Mouse (Mus musculus) stomach, embryonic 15.5 days (tissue): Measurements from ENCODE around the gene Glra3. TPM values are rescaled to one million over a fixed set of nuclear protein-coding genes. Genes with fewer than 3 reads are reported as not detected.

ENCODE experiments used
- ATAC-seq: fragments of 200-750 bp; cut with Nextera tagmentation; 2 replicates; pipeline ENCODE4 v1.8.0; 2017; ENCODE audit warnings: low read depth, moderate number of reproducible peaks, moderate TSS enrichment; ENCODE audit not compliant: insufficient read depth, low FRiP score
- H3K27ac ChIP-seq: fragments of 300-500 bp; sonication (generic); 2 replicates; pipeline ENCODE4 v1.5.1; 2015; ENCODE audit warnings: mild to moderate bottlenecking, inconsistent platforms
- H3K27me3 ChIP-seq: fragments of 300-500 bp; sonication (generic); replicated peaks from 2 replicates; pipeline ENCODE4 v1.6.1; 2015; ENCODE audit warnings: inconsistent platforms
- H3K36me3 ChIP-seq: fragments of 300-500 bp; sonication (generic); 2 replicates; pipeline ENCODE4 v1.6.1; 2015; ENCODE audit warnings: inconsistent platforms
- H3K4me1 ChIP-seq: fragments of 300-500 bp; sonication (generic); 2 replicates; pipeline ENCODE4 v1.6.1; 2015; ENCODE audit warnings: inconsistent platforms
- H3K4me2 ChIP-seq: fragments of 300-500 bp; sonication (generic); 2 replicates; pipeline ENCODE4 v1.6.1; 2015; ENCODE audit warnings: mild to moderate bottlenecking, inconsistent platforms
- H3K4me3 ChIP-seq: fragments of 300-500 bp; sonication (generic); replicated peaks from 2 replicates; pipeline ENCODE4 v1.5.1; 2015; ENCODE audit warnings: inconsistent platforms
- H3K9ac ChIP-seq: fragments of 300-500 bp; sonication (generic); 2 replicates; pipeline ENCODE4 v1.6.1; 2015; ENCODE audit warnings: inconsistent platforms
- H3K9me3 ChIP-seq: fragments of 300-500 bp; sonication (generic); 2 replicates; pipeline ENCODE4 v1.6.1; 2016; ENCODE audit warnings: inconsistent platforms
- WGBS: fragments of 180-500 bp; shearing (Covaris S2); methylation state at CpG from one replicate; pipeline ENCODE4 v1.1.7; 2015; 5-methylcytosine and 5-hydroxymethylcytosine counted together
- polyA plus RNA-seq: library from polyadenylated mRNA; unstranded; fragments of >200 nt; fragmentation: Nextera tagmentation; extraction: Ambion mirVana; gene quantifications from 2 replicates; pipeline ENCODE4 v1.2.1, GENCODE M21; 2015

Gene Glra3
- polyA plus RNA-seq, 1 experiment from 2014 or later: not detected

GRCm38 (mm10) chr8:56150697-56151096 lies 210.4 kb downstream of the Glra3 start:
- ATAC-seq: no peak
- H3K4me2 ChIP-seq: no peak overlapping the region
- H3K9me3 ChIP-seq: no peaks in the 10 kb centered on the region
- no peak overlapping the region for H3K9ac ChIP-seq
- H3K27ac ChIP-seq: no peak overlapping the region
- WGBS: 60% methylated on average over 1 of the region's 1 CpGs
- H3K36me3 ChIP-seq: no peaks in the 10 kb centered on the region
- H3K27me3 ChIP-seq: no peaks in the 10 kb centered on the region
- H3K4me3 ChIP-seq: no peak overlapping the region
- no peaks in the 10 kb centered on the region for H3K4me1 ChIP-seq

GRCm38 (mm10) chr8:56151574-56151973 lies 211.3 kb downstream of the Glra3 start:
- Histone ChIP-seq H3K27ac (no peak overlapping the region), H3K9me3 (no peaks in the 10 kb centered on the region), H3K9ac (no peak overlapping the region), H3K36me3 (no peaks in the 10 kb centered on the region), H3K4me2 (no peak overlapping the region), H3K27me3 (no peaks in the 10 kb centered on the region), H3K4me1 (no peaks in the 10 kb centered on the region), H3K4me3 (no peak overlapping the region)
- no peak for ATAC-seq
- 80% methylated on average over 5 of the region's 5 CpGs for WGBS

DNA sequence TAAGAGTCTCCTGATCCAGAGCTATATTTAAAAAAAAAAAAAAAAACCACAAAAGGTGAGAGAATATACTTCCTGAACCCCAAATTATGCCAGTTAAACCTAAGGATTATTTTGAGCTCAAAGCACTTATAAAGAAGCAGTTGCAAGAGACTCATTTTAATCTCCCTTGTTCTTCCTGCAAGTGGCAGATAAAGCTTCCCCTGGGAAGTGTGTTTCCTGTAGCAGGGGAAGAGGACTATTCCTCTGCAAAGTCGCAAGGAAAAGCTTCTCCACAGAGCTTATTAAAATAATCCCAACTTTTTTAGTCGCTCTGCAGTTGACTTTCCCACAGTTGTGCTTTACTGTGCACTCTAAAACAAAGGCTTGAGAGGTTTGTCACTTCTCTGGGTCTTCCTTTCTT lies 218.7 kb downstream of the Glra3 start:
- no peaks in the 10 kb centered on the region for H3K27me3 ChIP-seq
- WGBS: 43% methylated on average over 2 of the region's 2 CpGs

More for the DNA sequence above, 218.7 kb downstream of the Glra3 start:
- no peak for ATAC-seq
- Histone ChIP-seq H3K9me3 (no peaks in the 10 kb centered on the region), H3K4me2 (no peak overlapping the region), H3K36me3 (no peaks in the 10 kb centered on the region), H3K27ac (no peak overlapping the region), H3K4me3 (no peak overlapping the region), H3K9ac (no peak overlapping the region), H3K4me1 (no peaks in the 10 kb centered on the region)

Other genes with a start within 250 kb of the Glra3 start
- not detected in 2 replicates for gene Adam29, start 33.5 kb upstream of the Glra3 start, polyA plus RNA-seq